Mouse (Mus musculus) stomach, embryonic 16.5 days (tissue): ENCODE data around the gene Dock2. TPM values are rescaled to one million over a fixed set of nuclear protein-coding genes. Genes with fewer than 3 reads are reported as not detected.

Experiments
- ATAC-seq: fragments of 200-750 bp; cut with Nextera tagmentation; 2 replicates; pipeline ENCODE4 v1.8.0; 2017; ENCODE audit warnings: moderate number of reproducible peaks, moderate TSS enrichment; ENCODE audit not compliant: insufficient read depth, low FRiP score
- H3K27ac ChIP-seq: fragments of 300-500 bp; sonication (generic); 2 replicates; pipeline ENCODE4 v1.5.1; 2014; ENCODE audit warnings: low read length
- H3K27me3 ChIP-seq: fragments of 300-500 bp; sonication (generic); 2 replicates; pipeline ENCODE4 v1.6.1; 2014; ENCODE audit warnings: low read length, control low read depth, mixed read lengths; ENCODE audit not compliant: control insufficient read depth, insufficient read depth
- H3K36me3 ChIP-seq: fragments of 300-500 bp; sonication (generic); 2 replicates; pipeline ENCODE4 v1.6.1; 2014; ENCODE audit warnings: low read length; ENCODE audit not compliant: control insufficient read depth, insufficient read depth
- H3K4me1 ChIP-seq: fragments of 300-500 bp; sonication (generic); 2 replicates; pipeline ENCODE4 v1.6.1; 2014; ENCODE audit warnings: low read length, control low read depth, mixed read lengths; ENCODE audit not compliant: control insufficient read depth, insufficient read depth
- H3K4me2 ChIP-seq: fragments of 300-500 bp; sonication (generic); 2 replicates; pipeline ENCODE4 v1.6.1; 2014; ENCODE audit warnings: low read depth, low read length, mixed read lengths
- H3K4me3 ChIP-seq: fragments of 300-500 bp; sonication (generic); replicated peaks from 2 replicates; pipeline ENCODE4 v1.5.1; 2014; ENCODE audit warnings: mild to moderate bottlenecking, low read length
- H3K9ac ChIP-seq: fragments of 300-500 bp; sonication (generic); 2 replicates; pipeline ENCODE4 v1.6.1; 2014; ENCODE audit warnings: low read length
- H3K9me3 ChIP-seq: fragments of 300-500 bp; sonication (generic); replicated peaks from 2 replicates; pipeline ENCODE4 v1.6.1; 2016; ENCODE audit warnings: low read length, control low read depth; ENCODE audit not compliant: control insufficient read depth
- WGBS: fragments of 180-500 bp; shearing (Covaris S2); extraction: QIAGEN DNeasy Blood & Tissue Kit; methylation state at CpG from one replicate; pipeline ENCODE4 v1.1.7; 2014; 5-methylcytosine and 5-hydroxymethylcytosine counted together
- polyA plus RNA-seq: library from polyadenylated mRNA; unstranded; fragments of >200 nt; fragmentation: Nextera tagmentation; extraction: Ambion mirVana; gene quantifications from 2 replicates; pipeline ENCODE4 v1.2.1, GENCODE M21; 2015

Dock2 gene
- polyA plus RNA-seq, 1 experiment from 2014 or later: 2.9 TPM

GRCm38 (mm10) chr11:34344310-34344709 lies 439.4 kb downstream of the Dock2 start:
- no peaks in the 10 kb centered on the region for H3K27me3 ChIP-seq
- H3K4me2 ChIP-seq: no peak overlapping the region
- H3K27ac ChIP-seq: no peak overlapping the region
- no peak overlapping the region for H3K9ac ChIP-seq
- WGBS: 70% methylated on average over 5 of the region's 5 CpGs
- H3K4me3 ChIP-seq: no peak overlapping the region
- ATAC-seq: no peak
- H3K36me3 ChIP-seq: no peaks in the 10 kb centered on the region
- H3K9me3 ChIP-seq: no peaks in the 10 kb centered on the region
- no peaks in the 10 kb centered on the region for H3K4me1 ChIP-seq

- Histone ChIP-seq H3K9ac (no peak overlapping the region), H3K4me3 (no peak overlapping the region), H3K9me3 (no peaks in the 10 kb centered on the region), H3K36me3 (no peaks in the 10 kb centered on the region), H3K27ac (no peak overlapping the region), H3K4me2 (no peak overlapping the region), H3K27me3 (no peaks in the 10 kb centered on the region), H3K4me1 (no peaks in the 10 kb centered on the region)
- no peak for ATAC-seq
- WGBS: 67% methylated on average over 4 of the region's 4 CpGs
Observed at GRCm38 (mm10) chr11:34343742-34344307, 439.9 kb downstream of the Dock2 start.

GRCm38 (mm10) chr11:34339693-34340092 lies 444.0 kb downstream of the Dock2 start:
- Histone ChIP-seq H3K27me3 (no peaks in the 10 kb centered on the region), H3K4me3 (no peak overlapping the region), H3K9ac (no peak overlapping the region), H3K4me2 (no peak overlapping the region), H3K9me3 (no peaks in the 10 kb centered on the region), H3K4me1 (no peaks in the 10 kb centered on the region), H3K27ac (no peak overlapping the region), H3K36me3 (no peaks in the 10 kb centered on the region)
- WGBS: 77% methylated on average over 5 of the region's 5 CpGs
- ATAC-seq: no peak

GRCm38 (mm10) chr11:34337907-34338306 lies 445.8 kb downstream of the Dock2 start:
- WGBS: 51% methylated on average over 1 of the region's 1 CpGs
- Histone ChIP-seq H3K36me3 (no peaks in the 10 kb centered on the region), H3K4me1 (no peaks in the 10 kb centered on the region), H3K9me3 (no peaks in the 10 kb centered on the region), H3K4me3 (no peak overlapping the region), H3K27me3 (no peaks in the 10 kb centered on the region), H3K27ac (no peak overlapping the region), H3K9ac (no peak overlapping the region), H3K4me2 (no peak overlapping the region)
- ATAC-seq: no peak

GRCm38 (mm10) chr11:34332344-34333031 lies 451.2 kb downstream of the Dock2 start:
- no peaks in the 10 kb centered on the region for H3K4me1 ChIP-seq
- 52% methylated on average over 7 of the region's 7 CpGs for WGBS
- no peak overlapping the region for H3K27ac ChIP-seq
- H3K4me3 ChIP-seq: no peak overlapping the region
- no peaks in the 10 kb centered on the region for H3K36me3 ChIP-seq
- ATAC-seq: no peak
- H3K27me3 ChIP-seq: no peaks in the 10 kb centered on the region
- H3K9me3 ChIP-seq: no peaks in the 10 kb centered on the region
- no peak overlapping the region for H3K9ac ChIP-seq
- no peak overlapping the region for H3K4me2 ChIP-seq

- Histone ChIP-seq H3K4me1 (no peaks in the 10 kb centered on the region), H3K4me2 (no peak overlapping the region), H3K9me3 (no peaks in the 10 kb centered on the region), H3K27ac (no peak overlapping the region), H3K9ac (no peak overlapping the region), H3K4me3 (no peak overlapping the region), H3K27me3 (no peaks in the 10 kb centered on the region), H3K36me3 (no peaks in the 10 kb centered on the region)
- ATAC-seq: no peak
- 71% methylated on average over 8 of the region's 8 CpGs for WGBS
Observed at GRCm38 (mm10) chr11:34323664-34324063, 460.0 kb downstream of the Dock2 start.

- ATAC-seq: no peak
- Histone ChIP-seq H3K4me3 (no peak overlapping the region), H3K9ac (no peak overlapping the region), H3K27me3 (no peaks in the 10 kb centered on the region), H3K4me1 (no peaks in the 10 kb centered on the region), H3K4me2 (no peak overlapping the region), H3K27ac (no peak overlapping the region), H3K36me3 (no peaks in the 10 kb centered on the region), H3K9me3 (no peaks in the 10 kb centered on the region)
- 73% methylated on average over 1 of the region's 1 CpGs for WGBS
Observed at GRCm38 (mm10) chr11:34319282-34319681, 464.4 kb downstream of the Dock2 start.

- no peak overlapping the region for H3K9ac ChIP-seq
- H3K4me2 ChIP-seq: no peak overlapping the region
- WGBS: 68% methylated on average over 8 of the region's 8 CpGs
- no peaks in the 10 kb centered on the region for H3K36me3 ChIP-seq
- ATAC-seq: no peak
- no peaks in the 10 kb centered on the region for H3K4me1 ChIP-seq
- no peaks in the 10 kb centered on the region for H3K9me3 ChIP-seq
- no peak overlapping the region for H3K4me3 ChIP-seq
- H3K27me3 ChIP-seq: no peaks in the 10 kb centered on the region
- H3K27ac ChIP-seq: no peak overlapping the region
Observed at GRCm38 (mm10) chr11:34317001-34317400, 466.7 kb downstream of the Dock2 start.

- Histone ChIP-seq H3K36me3 (no peaks in the 10 kb centered on the region), H3K9ac (no peak overlapping the region), H3K27ac (no peak overlapping the region), H3K4me3 (no peak overlapping the region), H3K4me2 (no peak overlapping the region), H3K4me1 (no peaks in the 10 kb centered on the region), H3K9me3 (no peaks in the 10 kb centered on the region), H3K27me3 (no peaks in the 10 kb centered on the region)
- no peak for ATAC-seq
- WGBS: 77% methylated on average over 10 of the region's 10 CpGs
Observed at GRCm38 (mm10) chr11:34316176-34316575, 467.5 kb downstream of the Dock2 start.
